Mouse (Mus musculus): Measurements from ENCODE around the gene Zfp101. TPM values are rescaled to one million over a fixed set of nuclear protein-coding genes. Genes with fewer than 3 reads are reported as not detected.

The Zfp101 gene
- polyA plus RNA-seq (2012; rRNA removed): 9.4 and 9.7 TPM in 2 replicates

- Histone ChIP-seq H3K4me3 (ENCODE audit: insufficient read depth, low read length) (peak within 1 kb of the TSS; percentile 96), H3K27ac (ENCODE audit: insufficient read depth, low read length) (peak within 1 kb of the TSS; percentile 77), H3K4me1 (ENCODE audit: control insufficient read depth, insufficient read depth, low read length) (no peaks in the 10 kb centered on the region; the same call in 1 of the 2 replicates)
- peak; percentile 45; the same call in 1 of the 2 replicates for TF ChIP-seq POLR2A (IDR thresholded peaks at IDR 0.05; ENCODE audit: extremely low read depth, insufficient read depth, low read length)
- TF ChIP-seq CTCF (IDR thresholded peaks at IDR 0.05; ENCODE audit: extremely low read depth, insufficient read depth, low read length): no peak
These were observed at the start of gene Zfp101 for GRCm38 (mm10) chr17:33394182-33395034. TSS of gene Zfp101 (minus strand) at chr17:33394641.

DNA sequence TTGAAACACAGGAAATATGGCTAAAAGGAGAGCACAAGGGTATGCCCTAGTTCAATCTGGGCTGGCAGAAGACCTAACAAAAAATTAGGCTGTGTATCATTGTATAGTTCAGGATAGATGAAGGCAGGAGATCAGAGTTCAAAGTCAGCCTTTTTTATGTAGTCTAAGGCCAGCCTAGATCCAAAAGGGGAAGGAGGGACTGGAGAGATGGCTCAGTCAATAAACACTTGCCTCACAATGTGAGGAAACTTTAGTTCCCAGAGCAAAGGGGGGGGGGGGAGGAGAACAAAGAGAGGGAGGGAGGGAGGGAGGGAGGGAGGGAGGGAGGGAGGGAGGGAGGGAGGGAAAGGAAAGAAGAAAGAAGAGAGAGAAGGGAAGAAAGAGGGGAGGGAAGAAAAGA is 46.7 kb upstream of the Zfp101 start:
- Histone ChIP-seq H3K27ac (ENCODE audit: insufficient read depth, low read length) (no peak overlapping the region), H3K4me3 (ENCODE audit: insufficient read depth, low read length) (no peak overlapping the region), H3K4me1 (ENCODE audit: control insufficient read depth, insufficient read depth, low read length) (no peaks in the 10 kb centered on the region)
- TF ChIP-seq CTCF (IDR thresholded peaks at IDR 0.05; ENCODE audit: extremely low read depth, insufficient read depth, low read length): no peak

DNA sequence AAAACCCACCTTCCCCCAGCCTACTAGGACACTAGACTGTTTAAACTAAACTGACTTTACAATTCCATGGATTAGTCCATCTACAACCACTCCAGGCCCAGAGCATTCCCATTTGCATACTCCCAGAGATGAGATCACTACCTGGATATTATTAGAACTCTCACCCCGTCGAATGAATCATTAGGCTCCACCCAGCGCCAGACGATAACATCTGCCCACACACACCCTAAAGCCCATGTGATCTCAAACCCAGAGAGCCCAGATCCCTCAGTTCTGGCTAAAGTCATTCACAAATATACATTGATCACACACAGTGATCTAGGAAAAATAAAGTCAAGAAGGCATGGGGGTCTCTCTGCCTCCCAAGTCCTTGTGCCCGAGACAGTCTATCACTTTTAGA is 45.5 kb upstream of the Zfp101 start:
- no peak for TF ChIP-seq CTCF (IDR thresholded peaks at IDR 0.05; ENCODE audit: extremely low read depth, insufficient read depth, low read length)
- no peak for TF ChIP-seq POLR2A (IDR thresholded peaks at IDR 0.05; ENCODE audit: extremely low read depth, insufficient read depth, low read length)
- Histone ChIP-seq H3K4me3 (ENCODE audit: insufficient read depth, low read length) (no peak overlapping the region), H3K27ac (ENCODE audit: insufficient read depth, low read length) (no peak overlapping the region), H3K4me1 (ENCODE audit: control insufficient read depth, insufficient read depth, low read length) (no peaks in the 10 kb centered on the region)

- TF ChIP-seq CTCF (IDR thresholded peaks at IDR 0.05; ENCODE audit: extremely low read depth, insufficient read depth, low read length) (peak; percentile 60; the same call in 1 of the 2 replicates), POLR2A (IDR thresholded peaks at IDR 0.05; ENCODE audit: extremely low read depth, insufficient read depth, low read length) (no peak)
These were observed 44.7 kb upstream of the Zfp101 start for GRCm38 (mm10) chr17:33439148-33439547.

GRCm38 (mm10) chr17:33432019-33432946 is 37.8 kb upstream of the Zfp101 start, which contains the start of gene Actl9:
TSS of gene Actl9 (plus strand) at chr17:33432896.
- Histone ChIP-seq H3K4me1 (ENCODE audit: control insufficient read depth, insufficient read depth, low read length) (no peaks in the 10 kb centered on the region), H3K4me3 (ENCODE audit: insufficient read depth, low read length) (no peak within 1 kb of the TSS), H3K27ac (ENCODE audit: insufficient read depth, low read length) (no peak within 1 kb of the TSS)
- no peak for TF ChIP-seq CTCF (IDR thresholded peaks at IDR 0.05; ENCODE audit: extremely low read depth, insufficient read depth, low read length)
- TF ChIP-seq POLR2A (IDR thresholded peaks at IDR 0.05; ENCODE audit: extremely low read depth, insufficient read depth, low read length): no peak

More at GRCm38 (mm10) chr17:33439148-33439547, 44.7 kb upstream of the Zfp101 start:
- Histone ChIP-seq H3K4me1 (ENCODE audit: control insufficient read depth, insufficient read depth, low read length) (no peaks in the 10 kb centered on the region), H3K4me3 (ENCODE audit: insufficient read depth, low read length) (no peak overlapping the region), H3K27ac (ENCODE audit: insufficient read depth, low read length) (no peak overlapping the region)

- H3K4me1 ChIP-seq (ENCODE audit: control insufficient read depth, insufficient read depth, low read length): no peaks in the 10 kb centered on the region; the same call in 1 of the 2 replicates
- H3K4me3 ChIP-seq (ENCODE audit: insufficient read depth, low read length): no peak overlapping the region
- no peak for TF ChIP-seq CTCF (IDR thresholded peaks at IDR 0.05; ENCODE audit: extremely low read depth, insufficient read depth, low read length)
- no peak for TF ChIP-seq POLR2A (IDR thresholded peaks at IDR 0.05; ENCODE audit: extremely low read depth, insufficient read depth, low read length)
- no peak overlapping the region for H3K27ac ChIP-seq (ENCODE audit: insufficient read depth, low read length)
These were observed 2.2 kb downstream of the Zfp101 start for GRCm38 (mm10) chr17:33392271-33392670.

GRCm38 (mm10) chr17:33385705-33386104 is 8.7 kb downstream of the Zfp101 start:
- Histone ChIP-seq H3K4me1 (ENCODE audit: control insufficient read depth, insufficient read depth, low read length) (no peaks in the 10 kb centered on the region), H3K27ac (ENCODE audit: insufficient read depth, low read length) (no peak overlapping the region), H3K4me3 (ENCODE audit: insufficient read depth, low read length) (no peak overlapping the region)
- TF ChIP-seq POLR2A (IDR thresholded peaks at IDR 0.05; ENCODE audit: extremely low read depth, insufficient read depth, low read length) (no peak), CTCF (IDR thresholded peaks at IDR 0.05; ENCODE audit: extremely low read depth, insufficient read depth, low read length) (no peak)

GRCm38 (mm10) chr17:33372795-33373194 is 21.6 kb downstream of the Zfp101 start:
- no peak for TF ChIP-seq CTCF (IDR thresholded peaks at IDR 0.05; ENCODE audit: extremely low read depth, insufficient read depth, low read length)
- no peak for TF ChIP-seq POLR2A (IDR thresholded peaks at IDR 0.05; ENCODE audit: extremely low read depth, insufficient read depth, low read length)
- Histone ChIP-seq H3K27ac (ENCODE audit: insufficient read depth, low read length) (no peak overlapping the region), H3K4me1 (ENCODE audit: control insufficient read depth, insufficient read depth, low read length) (no peaks in the 10 kb centered on the region), H3K4me3 (ENCODE audit: insufficient read depth, low read length) (no peak overlapping the region)

Measured in cortical plate, adult 2 months (tissue).